Mouse (Mus musculus): Measurements from ENCODE around the gene E2f4. TPM values are rescaled to one million over a fixed set of nuclear protein-coding genes. Genes with fewer than 3 reads are reported as not detected.
"Not testable (repeated sequence)": the region's sequence is repeated elsewhere in the genome, so short reads cannot be mapped to it uniquely, and the experiment has no call there.

The E2f4 gene
- total RNA-seq, 2 experiments from 2014 or later, result 25.6 to 29.0 TPM

- DNase-seq, result peak; percentile 92 to 98
- intact Hi-C loops (cut with DNase I), result loop anchor here (2.0 kb wide), 1 partner anchor 170 kb away; no protein-coding TSS in a partner anchor
These were observed 6.7 kb upstream of the E2f4 start for GRCm38 (mm10) chr8:105290554-105291314.

GRCm38 (mm10) chr8:105291364-105291763 is 6.1 kb upstream of the E2f4 start:
- DNase-seq, result not testable (repeated sequence)
- intact Hi-C loops (cut with DNase I), result loop anchor here (2.0 kb wide), 1 partner anchor 171 kb away; no protein-coding TSS in a partner anchor

- intact Hi-C loops (cut with DNase I), result loop anchor here (2.0 kb wide), 1 partner anchor 171 kb away; no protein-coding TSS in a partner anchor
These were observed 5.7 kb upstream of the E2f4 start for GRCm38 (mm10) chr8:105291802-105292201.

DNA sequence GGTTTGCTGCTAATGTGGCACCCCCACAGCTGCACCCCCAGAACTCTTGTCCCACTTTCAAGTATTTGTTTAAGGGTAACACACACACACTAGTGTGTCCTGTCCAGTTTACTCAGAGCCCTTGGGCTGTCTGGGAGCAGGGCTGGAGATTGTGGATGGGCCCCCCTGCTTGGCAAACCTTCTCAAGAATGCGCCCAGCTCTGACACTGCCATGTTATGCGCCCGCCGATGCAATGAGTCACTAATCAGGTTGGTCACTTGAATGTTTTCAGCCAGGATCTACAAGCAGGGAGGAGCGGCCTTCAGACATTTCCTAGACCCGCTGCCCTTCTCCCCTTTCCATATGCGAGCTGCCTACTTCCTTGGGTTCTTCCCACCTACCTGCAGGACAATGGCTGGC is 5.0 kb upstream of the E2f4 start:
- no peak for DNase-seq
- intact Hi-C loops (cut with DNase I), result no loop called here

More at GRCm38 (mm10) chr8:105291802-105292201, 5.7 kb upstream of the E2f4 start:
- DNase-seq, result not testable (repeated sequence)

- no peak for DNase-seq
- intact Hi-C loops (cut with DNase I), result no loop called here
These were observed 4.1 kb upstream of the E2f4 start for GRCm38 (mm10) chr8:105293405-105293804.

- intact Hi-C loops (cut with DNase I), result no loop called here
- DNase-seq, result no peak
These were observed 2.7 kb upstream of the E2f4 start for GRCm38 (mm10) chr8:105294776-105295175.

GRCm38 (mm10) chr8:105295256-105295655 is 2.2 kb upstream of the E2f4 start:
- peak in 1 of 2 experiments; percentile 10 for DNase-seq
- intact Hi-C loops (cut with DNase I), result no loop called here

GRCm38 (mm10) chr8:105295895-105296573 is 1.4 kb upstream of the E2f4 start, which contains the start of gene Exoc3l:
Gene Exoc3l (minus strand): TSS chr8:105296101.
- DNase-seq, result peak in 1 of 2 experiments; percentile 43
- intact Hi-C loops (cut with DNase I), result no loop called here

GRCm38 (mm10) chr8:105298351-105299252 is 1.1 kb downstream of the E2f4 start:
- DNase-seq, result peak in 1 of 2 experiments; percentile 12
- intact Hi-C loops (cut with DNase I), result loop anchor here (2.0 kb wide), 1 partner anchor 26 kb away; no protein-coding TSS in a partner anchor

GRCm38 (mm10) chr8:105299962-105300361 is 2.5 kb downstream of the E2f4 start:
- no peak for DNase-seq
- intact Hi-C loops (cut with DNase I), result loop anchor here (2.0 kb wide), 1 partner anchor 25 kb away; no protein-coding TSS in a partner anchor

- no peak for DNase-seq
- intact Hi-C loops (cut with DNase I), result no loop called here
These were observed 5.9 kb downstream of the E2f4 start for GRCm38 (mm10) chr8:105303396-105303795.

DNA sequence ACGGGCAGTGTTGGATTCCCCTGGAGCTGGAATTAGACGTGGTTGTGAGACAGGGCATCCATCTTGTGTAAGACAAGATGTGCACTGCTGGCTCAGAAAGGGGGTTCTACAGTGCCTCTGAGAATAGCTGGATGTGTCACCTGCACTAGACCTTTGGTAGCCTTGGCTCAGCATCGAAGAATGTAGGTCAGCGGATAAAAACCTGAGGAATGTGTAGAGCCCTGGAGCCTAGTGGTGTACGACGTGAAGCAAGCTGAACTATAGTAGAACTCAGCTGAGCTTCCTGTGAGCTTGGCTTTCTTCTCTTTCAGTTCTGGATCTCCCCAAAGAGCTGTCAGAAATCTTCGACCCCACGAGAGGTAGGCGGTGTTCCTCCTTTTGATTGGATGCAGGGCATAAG is 6.4 kb downstream of the E2f4 start:
- intact Hi-C loops (cut with DNase I), result no loop called here
- no peak for DNase-seq

DNA sequence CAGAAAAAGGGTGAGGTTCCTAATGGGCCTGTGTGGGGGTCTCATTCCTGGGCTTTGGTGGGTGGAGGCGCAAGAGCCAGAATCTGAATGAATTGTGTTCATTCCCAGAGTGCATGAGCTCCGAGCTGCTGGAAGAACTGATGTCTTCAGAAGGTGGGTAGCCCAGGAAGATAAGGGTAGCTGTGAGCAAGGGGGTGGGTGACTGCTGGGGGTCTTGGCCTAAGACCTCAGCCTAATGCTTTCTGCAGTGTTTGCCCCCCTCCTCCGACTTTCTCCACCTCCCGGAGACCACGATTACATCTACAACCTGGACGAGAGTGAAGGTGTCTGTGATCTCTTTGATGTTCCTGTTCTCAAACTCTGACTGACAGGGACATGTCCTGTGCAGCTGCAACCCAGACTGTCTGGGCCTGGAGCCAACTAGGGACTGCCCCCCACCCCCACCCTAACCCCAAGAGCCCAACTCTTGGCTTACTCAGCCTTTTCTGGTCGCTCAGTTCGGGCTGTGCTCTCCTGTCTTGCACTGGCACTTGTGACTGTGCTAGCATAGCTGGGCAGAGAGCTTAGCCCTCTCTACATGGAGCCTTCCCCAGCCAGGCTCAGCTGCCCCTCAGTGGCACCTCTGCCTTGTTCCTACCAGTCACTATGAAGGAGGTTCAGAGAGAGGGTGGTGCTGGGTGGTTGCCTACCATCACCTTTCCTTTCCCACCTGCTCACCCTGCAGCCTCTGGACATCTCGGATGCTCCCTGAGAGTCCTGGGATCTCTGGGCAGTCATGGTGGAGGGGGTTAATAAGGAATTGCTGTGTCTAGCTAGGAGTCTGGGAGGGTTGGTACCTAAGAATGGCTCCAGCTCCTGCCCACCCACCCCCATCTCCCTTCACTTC is 7.1 kb downstream of the E2f4 start:
- intact Hi-C loops (cut with DNase I), result no loop called here
- DNase-seq, result no peak

DNA sequence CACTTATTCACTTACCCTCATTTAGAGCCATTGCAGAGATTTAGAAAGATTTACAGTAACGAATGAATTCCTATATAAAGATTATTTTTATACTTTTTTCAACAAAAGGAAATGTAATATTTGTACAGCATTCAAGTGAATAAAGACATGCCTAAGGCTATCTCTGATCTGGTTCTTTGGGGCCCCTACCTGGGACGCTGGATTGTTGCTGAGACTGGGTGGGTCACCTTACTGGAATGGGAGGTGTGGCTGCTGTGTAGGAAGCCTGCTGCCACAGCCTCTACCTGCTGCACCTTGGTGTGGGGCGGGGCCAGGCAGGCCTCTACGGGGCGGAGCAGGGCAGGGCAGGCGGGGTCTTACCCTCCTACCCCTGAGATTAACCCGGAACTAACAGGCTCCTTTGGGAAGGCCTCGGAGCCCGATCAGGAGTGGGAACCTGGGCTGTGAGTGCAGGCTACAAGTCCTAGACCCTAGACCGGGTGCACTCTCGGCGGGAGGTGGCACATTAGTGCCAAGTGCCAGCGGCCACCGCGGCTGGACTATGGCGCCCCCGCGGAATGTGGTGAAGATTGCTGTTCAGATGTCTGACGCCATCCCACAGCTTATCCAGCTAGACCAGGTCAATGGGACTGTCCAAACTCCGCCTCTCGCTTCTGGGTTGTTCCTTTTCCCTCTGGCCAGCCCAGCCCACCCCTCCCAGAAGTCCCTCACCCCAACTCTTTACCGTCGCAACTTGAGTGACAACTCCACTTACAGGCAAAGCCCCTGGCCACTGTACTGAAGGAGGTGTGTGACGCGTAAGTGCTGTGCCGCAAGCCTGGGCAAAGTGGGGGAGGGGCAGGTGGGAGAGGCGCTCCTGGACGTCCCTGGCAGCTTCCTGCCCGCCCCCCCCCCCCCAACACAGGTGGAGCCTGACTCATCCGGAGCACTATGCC is 8.0 kb downstream of the E2f4 start, which contains the start of gene Elmo3:
TSS of gene Elmo3 (plus strand) at position 391 of the 935 bp plus-strand sequence.
- intact Hi-C loops (cut with DNase I), result no loop called here
- peak; percentile 59 to 62 for DNase-seq

DNA sequence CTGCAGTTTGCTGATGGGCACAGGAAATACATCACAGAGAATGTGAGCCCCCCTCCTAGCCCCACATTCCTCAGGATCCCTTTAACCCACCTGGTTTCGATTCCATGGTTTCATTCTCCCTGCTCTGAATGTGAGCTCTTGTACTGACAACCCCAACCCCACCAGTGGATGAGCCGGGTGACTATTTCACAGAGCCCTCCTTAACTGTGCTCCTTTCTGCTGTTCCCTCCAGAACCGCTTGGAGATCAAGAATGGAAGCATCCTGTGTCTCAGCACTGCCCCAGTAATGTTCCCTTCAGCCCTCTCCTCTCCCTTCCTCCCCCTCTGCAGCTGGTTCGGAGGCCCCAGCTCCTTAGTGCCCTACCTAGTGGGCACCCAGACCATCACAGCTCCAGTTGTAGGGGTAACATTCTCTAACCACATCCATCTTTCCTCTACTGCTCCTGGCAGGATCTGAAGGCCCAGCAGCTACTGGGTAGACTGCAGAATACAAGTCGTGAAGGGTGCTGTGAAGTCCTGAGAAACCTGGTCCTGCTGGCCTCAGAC is 8.8 kb downstream of the E2f4 start:
- intact Hi-C loops (cut with DNase I), result no loop called here
- no peak for DNase-seq

- intact Hi-C loops (cut with DNase I), result no loop called here
- no peak for DNase-seq
These were observed 10.2 kb downstream of the E2f4 start for GRCm38 (mm10) chr8:105307670-105308069.

GRCm38 (mm10) chr8:105308428-105308827 is 11.0 kb downstream of the E2f4 start:
- DNase-seq, result no peak
- intact Hi-C loops (cut with DNase I), result no loop called here

All from heart, postnatal 10 days (tissue).